Mouse (Mus musculus): ENCODE measurements at regions not wholly inside any gene's neighbourhood (a gene's known extent, or its start where the extent isn't known, plus 50 kb on each side); places are given as distances from the start of the nearest gene placed in this dataset.

DNA sequence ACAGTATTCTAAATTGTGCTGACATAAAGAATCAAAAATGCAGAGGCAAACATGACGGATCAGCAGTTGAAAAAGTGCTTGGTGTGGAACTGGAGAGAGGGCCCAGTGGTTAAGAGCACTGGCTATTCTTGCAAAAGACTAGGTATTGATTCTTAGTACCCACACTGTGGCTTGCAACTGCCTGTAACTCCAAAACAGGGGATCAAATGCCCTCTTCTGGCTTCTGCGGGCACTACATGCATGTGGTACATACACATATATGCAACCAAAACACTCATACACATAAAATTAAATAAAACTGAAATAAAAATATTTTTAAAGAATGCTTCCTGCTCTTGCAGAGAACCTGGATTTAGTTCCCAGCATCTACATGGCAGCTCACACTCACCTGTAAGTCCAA is 163.7 kb upstream of the Smim15 start:
- no peak for DNase-seq (ENCODE audit: low spot score in 2 of 2)

DNA sequence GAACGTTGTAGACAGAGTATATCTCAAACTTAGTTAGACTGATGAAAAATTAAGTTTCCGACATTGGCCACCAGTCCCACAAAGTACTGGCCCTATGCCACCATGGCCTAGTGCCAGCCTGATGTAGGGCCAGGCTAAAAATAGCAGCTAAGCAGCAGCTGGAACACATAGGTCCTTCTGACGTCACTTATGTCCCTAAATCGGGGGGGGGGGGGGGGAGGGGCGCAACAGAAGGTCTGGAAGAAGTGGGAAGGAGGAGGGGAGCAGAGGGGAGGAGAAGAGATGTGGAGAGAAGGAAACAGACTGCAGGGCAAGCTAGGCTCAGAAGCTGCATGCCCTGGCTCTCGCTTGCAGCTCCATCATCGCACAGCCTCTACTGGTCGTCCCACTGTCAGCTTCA is 164.7 kb upstream of the Smim15 start:
- no peak for DNase-seq (ENCODE audit: low spot score in 2 of 2)

GRCm38 (mm10) chr13:107878980-107879379 is 165.3 kb upstream of the Smim15 start:
- DNase-seq (ENCODE audit: low spot score in 2 of 2), result no peak

- DNase-seq (ENCODE audit: low spot score in 2 of 2), result no peak
These were observed 171.0 kb upstream of the Smim15 start for GRCm38 (mm10) chr13:107873244-107873667.

GRCm38 (mm10) chr13:107872574-107872973 is 171.7 kb upstream of the Smim15 start:
- DNase-seq (ENCODE audit: low spot score in 2 of 2), result no peak

GRCm38 (mm10) chr13:107872137-107872536 is 172.1 kb upstream of the Smim15 start:
- DNase-seq (ENCODE audit: low spot score in 2 of 2), result no peak

DNA sequence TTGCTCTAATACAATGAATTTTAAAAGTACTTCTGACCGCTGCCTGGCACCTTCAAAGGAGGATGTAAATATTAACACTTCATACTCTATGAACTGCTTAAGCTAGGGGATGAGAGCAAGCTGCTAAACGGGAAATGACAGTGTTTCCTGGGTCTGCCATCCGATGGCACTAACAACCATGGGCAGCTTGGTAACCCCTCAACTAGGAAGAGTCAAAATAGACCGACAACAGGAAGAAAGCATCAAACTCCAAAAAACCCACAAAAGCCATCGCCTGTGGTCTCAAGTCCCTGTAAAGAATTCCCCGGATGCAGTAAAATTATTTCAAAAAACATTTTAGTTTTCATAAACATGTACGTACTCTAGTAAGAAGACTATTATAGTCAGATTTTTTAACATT is 175.3 kb upstream of the Smim15 start:
- DNase-seq (ENCODE audit: low spot score in 2 of 2), result no peak

DNA sequence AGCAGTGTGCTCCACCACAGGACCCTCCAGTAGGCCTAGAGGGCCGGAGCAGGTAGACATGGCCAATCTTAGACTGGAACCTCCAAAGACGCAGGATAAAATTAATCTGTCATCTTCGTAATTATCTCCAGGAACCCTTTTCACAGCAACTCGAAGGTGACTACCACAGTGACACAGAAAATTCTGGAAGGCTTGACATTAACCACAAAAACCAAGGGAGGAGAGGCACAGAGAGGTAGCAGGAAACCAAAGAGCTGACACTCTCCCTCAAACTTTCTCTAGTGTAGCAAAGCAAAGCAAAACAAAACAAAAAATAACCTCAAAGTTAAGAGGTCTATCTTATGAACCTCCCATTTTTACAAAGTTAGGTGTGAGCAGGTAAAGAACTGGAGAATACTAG is 177.4 kb upstream of the Smim15 start:
- DNase-seq (ENCODE audit: low spot score in 2 of 2), result no peak

- DNase-seq (ENCODE audit: low spot score in 2 of 2), result no peak
These were observed 181.2 kb upstream of the Smim15 start for GRCm38 (mm10) chr13:107862793-107863654.

- no peak for DNase-seq (ENCODE audit: low spot score in 2 of 2)
These were observed 182.7 kb upstream of the Smim15 start for GRCm38 (mm10) chr13:107861384-107862134.

DNA sequence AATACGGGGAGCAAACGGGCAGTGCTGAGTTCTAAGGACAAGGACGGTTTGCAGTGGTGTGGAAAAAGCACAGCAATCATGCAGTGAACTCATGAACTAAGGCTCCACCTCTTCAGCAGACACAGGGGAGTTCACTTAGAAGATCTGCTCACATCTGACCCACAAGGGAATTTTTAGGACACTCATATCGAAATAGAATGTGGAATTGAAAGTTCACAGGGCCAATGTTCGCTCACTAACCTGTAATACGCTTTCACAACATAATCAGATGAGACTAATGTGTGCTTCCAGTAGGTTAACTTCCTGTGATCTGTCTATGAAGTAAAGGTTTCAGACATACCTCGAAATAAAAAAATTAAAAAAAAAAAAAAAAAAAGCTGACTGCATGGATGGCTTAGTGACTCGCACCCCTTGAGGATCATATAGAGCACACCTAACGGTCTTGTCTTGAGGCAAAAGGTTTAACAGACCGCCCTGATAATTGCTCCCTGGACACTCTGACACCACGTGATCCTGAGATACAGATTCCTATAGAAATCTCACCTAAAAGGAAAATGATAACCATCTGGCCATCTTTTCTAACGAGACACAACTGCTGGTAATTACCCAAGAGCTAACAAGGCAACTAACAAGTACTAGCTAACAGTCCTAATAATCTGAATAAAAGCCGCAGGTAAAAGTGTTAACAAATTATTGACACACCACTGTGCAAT is 187.0 kb upstream of the Smim15 start:
- DNase-seq (ENCODE audit: low spot score in 2 of 2), result no peak

DNA sequence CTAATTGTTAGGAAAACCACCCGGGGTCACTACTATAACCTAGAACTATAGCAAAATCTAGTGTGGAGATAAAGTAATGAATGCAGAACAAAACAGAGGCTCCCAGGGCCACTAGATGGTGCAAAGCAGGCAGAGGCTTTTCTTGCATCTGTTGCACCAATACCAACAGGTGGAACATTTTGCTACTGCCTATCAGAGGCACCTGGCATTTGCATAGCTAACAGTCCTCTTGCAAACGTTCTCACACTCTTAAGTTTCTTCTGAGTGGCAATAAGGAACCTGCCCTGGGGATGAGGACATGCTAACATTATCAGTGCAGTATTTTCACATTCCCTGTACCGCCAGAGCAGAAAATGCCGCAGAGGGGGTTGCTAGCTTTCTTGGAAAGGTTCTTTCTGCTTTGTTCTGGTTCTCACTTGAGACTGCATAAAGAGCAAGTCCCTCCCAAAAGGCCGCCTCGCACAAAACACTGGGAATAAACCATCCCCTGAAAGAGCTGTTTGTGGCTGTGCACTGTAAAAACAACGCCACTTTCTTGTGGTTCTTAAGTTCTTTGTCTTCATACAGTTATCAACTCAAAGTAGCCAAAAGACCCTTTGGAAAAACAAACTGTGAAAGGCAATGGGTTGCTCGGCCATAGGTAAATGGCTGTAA is 193.2 kb upstream of the Smim15 start:
- DNase-seq (ENCODE audit: low spot score in 2 of 2), result no peak

- DNase-seq (ENCODE audit: low spot score in 2 of 2), result no peak
These were observed 195.4 kb upstream of the Smim15 start for GRCm38 (mm10) chr13:107848871-107849270.

DNA sequence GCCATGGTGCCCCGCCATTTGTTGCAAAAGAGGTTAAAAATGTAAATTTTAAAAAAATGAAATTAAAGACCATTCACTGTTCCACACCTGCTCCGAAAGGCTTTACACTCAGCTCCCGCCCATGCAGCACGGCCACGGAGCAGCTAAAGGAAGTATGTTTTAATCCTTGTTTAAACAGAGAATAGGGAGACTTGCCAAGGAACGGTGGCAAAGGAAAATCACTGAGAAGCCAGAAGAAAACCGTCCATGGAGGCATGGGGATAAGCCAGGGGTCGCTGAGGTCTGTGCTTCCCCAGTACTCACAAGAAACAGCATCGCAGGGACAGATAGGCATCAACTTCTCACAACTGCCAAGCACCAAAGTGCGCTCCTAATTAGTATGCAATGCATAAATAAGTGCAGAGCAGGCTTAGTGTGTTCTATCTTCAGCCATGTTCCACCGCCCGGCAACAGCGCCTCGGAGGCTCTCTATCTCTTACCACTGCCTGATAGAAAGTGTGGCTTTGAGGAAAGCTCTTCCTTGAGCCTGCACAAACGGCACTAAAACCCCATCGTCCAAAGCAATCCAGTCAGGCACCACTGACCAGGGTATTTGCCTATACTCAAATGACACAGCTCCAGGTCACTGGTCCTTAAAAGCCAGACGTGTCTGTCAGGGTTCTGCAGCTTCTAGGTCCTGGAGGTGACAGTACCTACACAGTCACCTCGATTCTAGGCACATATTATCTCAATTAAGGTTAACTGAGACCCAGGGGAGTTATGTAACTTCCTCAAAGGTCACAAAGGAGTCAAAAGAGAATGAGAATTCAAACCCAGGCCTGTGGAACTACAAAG is 196.8 kb upstream of the Smim15 start:
- DNase-seq (ENCODE audit: low spot score in 2 of 2), result no peak

GRCm38 (mm10) chr13:107846621-107847178 is 197.5 kb upstream of the Smim15 start:
- no peak for DNase-seq (ENCODE audit: low spot score in 2 of 2)

DNA sequence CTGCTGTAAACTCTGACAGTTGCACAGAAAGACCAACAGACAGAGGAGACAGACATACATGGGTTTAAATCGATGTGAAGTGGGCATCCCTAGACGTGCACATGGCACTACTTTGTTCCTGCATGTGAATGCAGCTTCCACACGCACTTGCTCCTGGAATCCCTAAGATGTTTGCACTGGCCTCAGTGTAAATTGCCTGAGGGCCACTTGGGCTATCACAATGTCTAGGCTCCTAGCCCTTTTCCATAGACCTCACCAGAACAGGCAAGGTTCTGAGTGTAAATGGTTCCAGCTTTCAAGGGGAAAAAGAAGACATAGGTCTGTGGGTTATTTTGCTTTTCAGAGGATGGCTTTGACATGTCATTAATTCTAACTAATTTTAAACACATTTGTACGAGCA is 198.4 kb upstream of the Smim15 start:
- no peak for DNase-seq (ENCODE audit: low spot score in 2 of 2)

DNA sequence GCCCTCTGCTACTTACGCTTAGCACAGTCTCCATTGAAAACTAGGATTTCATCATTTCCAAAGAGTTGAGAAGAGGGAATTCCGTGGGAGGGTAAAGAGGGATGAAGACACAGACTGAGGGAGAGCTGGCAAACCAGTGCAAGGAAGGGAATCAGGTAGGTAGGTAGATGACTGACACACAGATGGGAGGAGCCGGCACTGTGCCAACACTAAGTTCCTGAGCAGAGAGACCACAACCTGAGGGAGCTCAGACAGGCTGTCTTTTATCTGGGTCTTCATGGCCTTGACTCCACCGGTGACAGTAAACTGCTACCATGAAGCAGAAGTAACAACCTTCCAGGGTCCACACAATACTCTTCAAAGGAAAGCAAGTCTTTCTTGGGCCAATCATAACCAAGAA is 200.2 kb upstream of the Smim15 start:
- DNase-seq (ENCODE audit: low spot score in 2 of 2), result no peak

GRCm38 (mm10) chr13:107838126-107838715 is 206.0 kb upstream of the Smim15 start:
- DNase-seq (ENCODE audit: low spot score in 2 of 2), result no peak

DNA sequence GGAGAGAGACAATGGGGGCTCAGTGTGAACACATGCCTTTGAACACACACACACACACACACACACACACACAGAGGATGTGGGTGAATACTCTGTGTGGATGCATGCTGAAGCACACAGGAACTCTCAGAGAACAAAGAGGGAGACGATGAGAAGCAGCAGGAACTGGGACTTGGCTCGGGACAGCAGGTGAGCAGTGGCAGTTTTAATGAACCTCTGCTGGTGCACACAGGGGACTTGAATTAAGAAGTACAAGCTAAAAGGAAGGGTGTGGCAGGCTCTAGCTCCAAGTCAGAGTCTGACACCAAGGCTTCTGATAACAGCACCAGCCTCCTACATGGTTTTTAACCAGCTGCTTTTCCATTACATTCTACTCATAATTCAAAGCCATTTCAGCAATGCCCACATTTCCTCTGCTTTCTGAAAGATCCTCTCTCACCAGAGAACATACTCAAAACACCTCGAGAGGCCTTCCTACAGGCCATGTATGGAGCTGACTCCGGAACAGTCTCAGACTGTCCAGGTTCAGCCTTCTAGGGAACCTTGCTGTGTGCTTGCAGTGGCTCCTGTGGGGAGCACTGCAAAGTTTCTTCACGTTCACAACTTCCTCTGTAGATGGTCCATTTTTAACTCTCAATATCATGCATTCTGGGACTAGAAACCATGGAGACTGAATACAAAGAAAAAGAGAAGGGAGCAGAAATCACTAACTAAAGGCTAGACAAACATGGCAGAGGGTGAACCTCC is 206.9 kb upstream of the Smim15 start:
- DNase-seq (ENCODE audit: low spot score in 2 of 2), result no peak

Measured in frontal cortex, postnatal 10 days (tissue).